In the genomic region with DNA sequence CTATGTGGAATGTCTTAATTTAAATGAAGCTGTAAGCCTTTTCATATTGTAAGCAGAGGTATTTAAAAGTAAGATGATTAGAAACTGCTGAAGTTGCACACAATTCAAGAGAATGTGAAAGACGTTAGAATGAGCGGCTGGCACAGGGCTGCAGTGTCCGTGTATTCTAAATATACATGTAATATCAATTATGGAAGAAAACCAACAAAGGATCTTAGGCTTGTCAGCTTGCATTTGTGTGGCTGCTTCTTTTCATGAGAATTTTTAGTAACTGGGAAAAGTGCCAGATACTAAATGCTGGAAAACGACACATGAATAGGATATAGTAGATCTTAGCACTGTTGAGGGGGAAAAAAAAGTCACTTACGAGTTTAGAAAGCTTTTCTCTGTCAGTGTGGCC, we compare ENCODE assay signal across 15 mouse cellular contexts. TPM values are rescaled to one million over a fixed set of nuclear protein-coding genes. Genes with fewer than 3 reads are reported as not detected.
DNase-seq lines count a peak whose midpoint lies in the region; ATAC-seq and TF ChIP-seq lines count a peak whose summit lies in the region.
"Had no signal": no experiment of that assay in that cellular context is flagged by ENCODE, and none has a peak within 500 bp of the region (broad histone marks: within the 10 kb centered on the region; RNA-seq: fewer than 3 reads in every experiment).

No protein-coding gene starts in this region.

- WGBS in intestine, embryonic 15.5 days: 38% methylated on average over 5 of the region's 5 CpGs
- WGBS in intestine, embryonic 16.5 days: 43% methylated on average over 5 of the region's 5 CpGs
- WGBS in midbrain, embryonic 13.5 days: 39% methylated on average over 5 of the region's 5 CpGs
- 39% methylated on average over 5 of the region's 5 CpGs for WGBS in midbrain, postnatal 0 days
- WGBS in embryonic facial prominence, embryonic 15.5 days: 12% methylated on average over 5 of the region's 5 CpGs
- WGBS in forebrain, embryonic 16.5 days: 4% methylated on average over 5 of the region's 5 CpGs

- no peak overlapping the region for H3K9ac ChIP-seq in intestine, embryonic 15.5 days
- no peak overlapping the region for H3K9ac ChIP-seq in intestine, embryonic 16.5 days (ENCODE audit: low read depth, low read length)
- no peak overlapping the region for H3K9ac ChIP-seq in midbrain, embryonic 13.5 days (replicated peaks)
- H3K9ac ChIP-seq in midbrain, postnatal 0 days (replicated peaks; ENCODE audit: low read length, poor library complexity, severe bottlenecking): no peak overlapping the region
- no peak overlapping the region for H3K9ac ChIP-seq in embryonic facial prominence, embryonic 15.5 days
- H3K9ac ChIP-seq in forebrain, embryonic 16.5 days (replicated peaks; ENCODE audit: low read depth, low read length): no peak overlapping the region
- H3K9ac ChIP-seq: heart, embryonic 12.5 days; hindbrain, embryonic 15.5 days; limb, embryonic 13.5 days; liver, embryonic 15.5 days; midbrain, embryonic 12.5 days had no signal

- no peak for DNase-seq in midbrain, postnatal 0 days (ENCODE audit: low spot score)
- no peak for DNase-seq in cerebellum, postnatal 25 days
- DNase-seq: spleen, adult 18-20 months; thymus, postnatal 14 days had no signal

- no peak overlapping the region for H3K4me3 ChIP-seq in intestine, embryonic 15.5 days (replicated peaks)
- no peak overlapping the region for H3K4me3 ChIP-seq in intestine, embryonic 16.5 days (ENCODE audit: low read length)
- H3K4me3 ChIP-seq in midbrain, embryonic 13.5 days (replicated peaks): no peak overlapping the region
- H3K4me3 ChIP-seq in midbrain, postnatal 0 days (ENCODE audit: low read depth, low read length): no peak overlapping the region
- no peak overlapping the region for H3K4me3 ChIP-seq in embryonic facial prominence, embryonic 15.5 days (replicated peaks)
- no peak overlapping the region for H3K4me3 ChIP-seq in forebrain, embryonic 16.5 days (replicated peaks; ENCODE audit: low read length)
- H3K4me3 ChIP-seq: erythroblast, embryonic 14.5 days; heart, embryonic 12.5 days; hindbrain, embryonic 15.5 days; limb, embryonic 13.5 days; liver, embryonic 15.5 days; midbrain, embryonic 12.5 days had no signal

- no peaks in the 10 kb centered on the region for H3K4me1 ChIP-seq in intestine, embryonic 15.5 days (replicated peaks)
- no peaks in the 10 kb centered on the region for H3K4me1 ChIP-seq in intestine, embryonic 16.5 days (ENCODE audit: control insufficient read depth, insufficient read depth, low read length)
- 0 out of 2 replicates have a peak, but pooled peaks cover 5% of the 10 kb centered on the region for H3K4me1 ChIP-seq in midbrain, embryonic 13.5 days (replicated peaks)
- H3K4me1 ChIP-seq in midbrain, postnatal 0 days (ENCODE audit: insufficient read depth, low read length): no peaks in the 10 kb centered on the region
- H3K4me1 ChIP-seq in embryonic facial prominence, embryonic 15.5 days: peaks cover 6% of the 10 kb centered on the region
- peaks cover 13% of the 10 kb centered on the region for H3K4me1 ChIP-seq in forebrain, embryonic 16.5 days (replicated peaks; ENCODE audit: control insufficient read depth, insufficient read depth, low read length)
- H3K4me1 ChIP-seq: heart, embryonic 12.5 days; limb, embryonic 13.5 days; liver, embryonic 15.5 days had no signal

- no peak for TF ChIP-seq CTCF in midbrain, postnatal 0 days (IDR thresholded peaks at IDR 0.05)

- no peak for ATAC-seq in intestine, embryonic 15.5 days
- no peak for ATAC-seq in intestine, embryonic 16.5 days
- 0 out of 2 replicates have a peak, but pooled peaks have one; percentile 34 for ATAC-seq in midbrain, embryonic 13.5 days
- no peak for ATAC-seq in midbrain, postnatal 0 days (ENCODE audit: low FRiP score)
- ATAC-seq in embryonic facial prominence, embryonic 15.5 days (ENCODE audit: insufficient number of reproducible peaks, low FRiP score, low TSS enrichment, low read depth): no peak
- peak; percentile 61 for ATAC-seq in forebrain, embryonic 16.5 days

- no peaks in the 10 kb centered on the region for H3K27me3 ChIP-seq in intestine, embryonic 15.5 days (replicated peaks)
- no peaks in the 10 kb centered on the region for H3K27me3 ChIP-seq in intestine, embryonic 16.5 days (replicated peaks; ENCODE audit: control insufficient read depth, insufficient read depth, low read length)
- peaks cover 7% of the 10 kb centered on the region; the same call in 1 of the 2 replicates for H3K27me3 ChIP-seq in midbrain, embryonic 13.5 days
- no peaks in the 10 kb centered on the region for H3K27me3 ChIP-seq in midbrain, postnatal 0 days (ENCODE audit: insufficient read depth, low read length)
- no peaks in the 10 kb centered on the region for H3K27me3 ChIP-seq in embryonic facial prominence, embryonic 15.5 days
- H3K27me3 ChIP-seq in forebrain, embryonic 16.5 days (replicated peaks; ENCODE audit: control insufficient read depth, insufficient read depth, low read length): no peaks in the 10 kb centered on the region
- H3K27me3 ChIP-seq: heart, embryonic 12.5 days; hindbrain, embryonic 15.5 days; liver, embryonic 15.5 days; midbrain, embryonic 12.5 days had no signal

- H3K27ac ChIP-seq in intestine, embryonic 15.5 days: peak overlapping the region; percentile 13; the same call in 1 of the 2 replicates
- no peak overlapping the region for H3K27ac ChIP-seq in intestine, embryonic 16.5 days (ENCODE audit: low read length)
- no peak overlapping the region for H3K27ac ChIP-seq in midbrain, embryonic 13.5 days
- H3K27ac ChIP-seq in midbrain, postnatal 0 days (ENCODE audit: low read depth, low read length): no peak overlapping the region
- 0 out of 2 replicates have a peak overlapping the region, but pooled peaks have one; percentile 7 for H3K27ac ChIP-seq in embryonic facial prominence, embryonic 15.5 days (replicated peaks)
- peak overlapping the region; percentile 53 for H3K27ac ChIP-seq in forebrain, embryonic 16.5 days (ENCODE audit: low read length)
- H3K27ac ChIP-seq: hindbrain, embryonic 15.5 days; limb, embryonic 13.5 days; liver, embryonic 15.5 days; midbrain, embryonic 12.5 days had no signal

- no peaks in the 10 kb centered on the region for H3K36me3 ChIP-seq in intestine, embryonic 15.5 days
- H3K36me3 ChIP-seq in intestine, embryonic 16.5 days (ENCODE audit: control insufficient read depth, insufficient read depth, low read length): no peaks in the 10 kb centered on the region
- no peaks in the 10 kb centered on the region for H3K36me3 ChIP-seq in midbrain, embryonic 13.5 days
- H3K36me3 ChIP-seq in midbrain, postnatal 0 days (ENCODE audit: insufficient read depth, low read length): no peaks in the 10 kb centered on the region
- H3K36me3 ChIP-seq in embryonic facial prominence, embryonic 15.5 days: no peaks in the 10 kb centered on the region
- H3K36me3 ChIP-seq in forebrain, embryonic 16.5 days (ENCODE audit: control insufficient read depth, insufficient read depth): no peaks in the 10 kb centered on the region
- H3K36me3 ChIP-seq: heart, embryonic 12.5 days; hindbrain, embryonic 15.5 days; limb, embryonic 13.5 days; liver, embryonic 15.5 days; midbrain, embryonic 12.5 days had no signal

- H3K4me2 ChIP-seq in intestine, embryonic 15.5 days (replicated peaks): no peak overlapping the region
- no peak overlapping the region for H3K4me2 ChIP-seq in intestine, embryonic 16.5 days (ENCODE audit: low read depth, low read length)
- H3K4me2 ChIP-seq in midbrain, embryonic 13.5 days (replicated peaks): no peak overlapping the region
- no peak overlapping the region for H3K4me2 ChIP-seq in midbrain, postnatal 0 days (ENCODE audit: low read depth, low read length, poor library complexity, severe bottlenecking)
- H3K4me2 ChIP-seq in embryonic facial prominence, embryonic 15.5 days (replicated peaks): no peak overlapping the region
- peak overlapping the region; percentile 7; the same call in 1 of the 2 replicates for H3K4me2 ChIP-seq in forebrain, embryonic 16.5 days (ENCODE audit: low read length)
- H3K4me2 ChIP-seq: heart, embryonic 12.5 days; hindbrain, embryonic 15.5 days; limb, embryonic 13.5 days; liver, embryonic 15.5 days; midbrain, embryonic 12.5 days had no signal

- no peaks in the 10 kb centered on the region for H3K9me3 ChIP-seq in intestine, embryonic 15.5 days
- no peaks in the 10 kb centered on the region for H3K9me3 ChIP-seq in intestine, embryonic 16.5 days (ENCODE audit: control insufficient read depth, low read length)
- H3K9me3 ChIP-seq in midbrain, embryonic 13.5 days: no peaks in the 10 kb centered on the region
- H3K9me3 ChIP-seq in midbrain, postnatal 0 days (ENCODE audit: low read length): no peaks in the 10 kb centered on the region
- H3K9me3 ChIP-seq in embryonic facial prominence, embryonic 15.5 days (replicated peaks): no peaks in the 10 kb centered on the region
- no peaks in the 10 kb centered on the region for H3K9me3 ChIP-seq in forebrain, embryonic 16.5 days (ENCODE audit: control insufficient read depth, low read length)
- H3K9me3 ChIP-seq: hindbrain, embryonic 15.5 days; limb, embryonic 13.5 days; liver, embryonic 15.5 days; midbrain, embryonic 12.5 days had no signal

RNA-seq across cellular contexts. Expression of a gene that starts 11.8 kb away (rescaled TPM):
- 11.9 and 13.7 TPM in 2 replicates for polyA plus RNA-seq in intestine, embryonic 15.5 days (2015; fragmentation: Nextera tagmentation; extraction: Ambion mirVana)
- polyA plus RNA-seq in intestine, embryonic 16.5 days (2015; fragmentation: Nextera tagmentation; extraction: Ambion mirVana): 10.9 and 12.8 TPM in 2 replicates
- polyA plus RNA-seq in midbrain, embryonic 13.5 days (2015; fragmentation: Nextera tagmentation; extraction: Ambion mirVana): 20.5 and 22.1 TPM in 2 replicates
- 59.8 and 64.8 TPM in 2 replicates for total RNA-seq in midbrain, postnatal 0 days (2014; rRNA removed)
- 17.4 and 22.6 TPM in 2 replicates for polyA plus RNA-seq in midbrain, postnatal 0 days (2015; fragmentation: Nextera tagmentation; extraction: Ambion mirVana)
- polyA plus RNA-seq in embryonic facial prominence, embryonic 15.5 days (2015; fragmentation: Nextera tagmentation; extraction: Ambion mirVana): 14.9 and 15.3 TPM in 2 replicates
- 27.7 and 32.2 TPM in 2 replicates for polyA plus RNA-seq in forebrain, embryonic 16.5 days (2015; fragmentation: Nextera tagmentation; extraction: Ambion mirVana)

Comparison
In these comparisons a context has a peak if more than half of its experiments do, and no peak if none do; other contexts are left out.
1. ATAC-seq: peak in midbrain, embryonic 13.5 days (single experiment) and forebrain, embryonic 16.5 days (single experiment); none in intestine, embryonic 15.5 days (single experiment), intestine, embryonic 16.5 days (single experiment), midbrain, postnatal 0 days (single experiment) and embryonic facial prominence, embryonic 15.5 days (single experiment).
2. H3K27ac ChIP-seq: peak in intestine, embryonic 15.5 days (single experiment), embryonic facial prominence, embryonic 15.5 days (single experiment) and forebrain, embryonic 16.5 days (single experiment); none in intestine, embryonic 16.5 days (single experiment), midbrain, embryonic 13.5 days (single experiment) and midbrain, postnatal 0 days (single experiment).